Mouse (Mus musculus) midbrain, embryonic 16.5 days (tissue): ENCODE results near the gene G6pc3. TPM values are rescaled to one million over a fixed set of nuclear protein-coding genes. Genes with fewer than 3 reads are reported as not detected.

Experiments used
- ATAC-seq: fragments of 200-750 bp; cut with Nextera tagmentation; 2 replicates; pipeline ENCODE4 v1.8.0; 2017; ENCODE audit warnings: moderate TSS enrichment
- H3K27ac ChIP-seq: fragments of 300-500 bp; sonication (generic); 2 replicates; pipeline ENCODE4 v1.5.1; 2014; ENCODE audit warnings: mild to moderate bottlenecking, low read length, mixed read lengths
- H3K27me3 ChIP-seq: fragments of 300-500 bp; sonication (generic); 2 replicates; pipeline ENCODE4 v1.6.1; 2014; ENCODE audit warnings: low read depth, low read length, mixed read lengths; ENCODE audit not compliant: control insufficient read depth, insufficient read depth
- H3K36me3 ChIP-seq: fragments of 300-500 bp; sonication (generic); 2 replicates; pipeline ENCODE4 v1.6.1; 2014; ENCODE audit warnings: mild to moderate bottlenecking, low read length, moderate library complexity, mixed read lengths; ENCODE audit not compliant: control insufficient read depth, insufficient read depth
- H3K4me1 ChIP-seq: fragments of 300-500 bp; sonication (generic); 2 replicates; pipeline ENCODE4 v1.6.1; 2014; ENCODE audit warnings: mild to moderate bottlenecking, low read length, mixed read lengths; ENCODE audit not compliant: control insufficient read depth, insufficient read depth
- H3K4me2 ChIP-seq: fragments of 300-500 bp; sonication (generic); 2 replicates; pipeline ENCODE4 v1.6.1; 2014; ENCODE audit warnings: mild to moderate bottlenecking, low read length, mixed read lengths
- H3K4me3 ChIP-seq: fragments of 300-500 bp; sonication (generic); 2 replicates; pipeline ENCODE4 v1.5.1; 2014; ENCODE audit warnings: low read depth, mild to moderate bottlenecking, low read length, moderate library complexity, mixed read lengths
- H3K9ac ChIP-seq: fragments of 300-500 bp; sonication (generic); 2 replicates; pipeline ENCODE4 v1.6.1; 2014; ENCODE audit warnings: low read depth, low read length, mixed read lengths
- H3K9me3 ChIP-seq: fragments of 300-500 bp; sonication (generic); replicated peaks from 2 replicates; pipeline ENCODE4 v1.6.1; 2014; ENCODE audit warnings: mild to moderate bottlenecking, low read length, mixed read lengths; ENCODE audit not compliant: control insufficient read depth, poor library complexity, severe bottlenecking
- WGBS: fragments of 180-500 bp; shearing (Covaris S2); extraction: QIAGEN DNeasy Blood & Tissue Kit; methylation state at CpG from one replicate; pipeline ENCODE4 v1.1.7; 2014; 5-methylcytosine and 5-hydroxymethylcytosine counted together
- polyA plus RNA-seq: library from polyadenylated mRNA; unstranded; fragments of >200 nt; fragmentation: Nextera tagmentation; extraction: Ambion mirVana; gene quantifications from 2 replicates; pipeline ENCODE4 v1.2.1, GENCODE M21; 2015

The G6pc3 gene
- polyA plus RNA-seq, 1 experiment from 2014 or later = 42.9 TPM

GRCm38 (mm10) chr11:102227270-102228190 lies 38.1 kb downstream of the G6pc3 start:
- Histone ChIP-seq H3K27me3 (no peaks in the 10 kb centered on the region), H3K4me1 (peaks cover 46% of the 10 kb centered on the region), H3K9me3 (no peaks in the 10 kb centered on the region), H3K9ac (peak overlapping the region; percentile 92), H3K4me3 (peak overlapping the region; percentile 87), H3K36me3 (peaks cover 2% of the 10 kb centered on the region; the same call in 1 of the 2 replicates), H3K27ac (peak overlapping the region; percentile 50), H3K4me2 (peak overlapping the region; percentile 61)
- 0 out of 2 replicates have a peak, but pooled peaks have one; percentile 10 for ATAC-seq
- WGBS = 5% methylated on average over 12 of the region's 12 CpGs

- H3K27ac ChIP-seq = peak overlapping the region; percentile 50
- H3K4me1 ChIP-seq = peaks cover 45% of the 10 kb centered on the region
- H3K27me3 ChIP-seq = no peaks in the 10 kb centered on the region
- H3K36me3 ChIP-seq = peaks cover 2% of the 10 kb centered on the region; the same call in 1 of the 2 replicates
- 4% methylated on average over 9 of the region's 9 CpGs for WGBS
- peak overlapping the region; percentile 61 for H3K4me2 ChIP-seq
- ATAC-seq = no peak
- H3K9me3 ChIP-seq = no peaks in the 10 kb centered on the region
- peak overlapping the region; percentile 92 for H3K9ac ChIP-seq
- peak overlapping the region; percentile 87 for H3K4me3 ChIP-seq
Measured at GRCm38 (mm10) chr11:102228191-102228545, 38.7 kb downstream of the G6pc3 start.

- WGBS = 13% methylated on average over 7 of the region's 7 CpGs
- ATAC-seq = no peak
- Histone ChIP-seq H3K4me3 (peak overlapping the region; percentile 87), H3K9ac (peak overlapping the region; percentile 92), H3K4me1 (peaks cover 43% of the 10 kb centered on the region), H3K27ac (peak overlapping the region; percentile 94; the same call in 1 of the 2 replicates), H3K4me2 (peak overlapping the region; percentile 61), H3K9me3 (no peaks in the 10 kb centered on the region), H3K36me3 (peaks cover 2% of the 10 kb centered on the region; the same call in 1 of the 2 replicates), H3K27me3 (no peaks in the 10 kb centered on the region)
Measured at GRCm38 (mm10) chr11:102228646-102229268, 39.3 kb downstream of the G6pc3 start.

DNA sequence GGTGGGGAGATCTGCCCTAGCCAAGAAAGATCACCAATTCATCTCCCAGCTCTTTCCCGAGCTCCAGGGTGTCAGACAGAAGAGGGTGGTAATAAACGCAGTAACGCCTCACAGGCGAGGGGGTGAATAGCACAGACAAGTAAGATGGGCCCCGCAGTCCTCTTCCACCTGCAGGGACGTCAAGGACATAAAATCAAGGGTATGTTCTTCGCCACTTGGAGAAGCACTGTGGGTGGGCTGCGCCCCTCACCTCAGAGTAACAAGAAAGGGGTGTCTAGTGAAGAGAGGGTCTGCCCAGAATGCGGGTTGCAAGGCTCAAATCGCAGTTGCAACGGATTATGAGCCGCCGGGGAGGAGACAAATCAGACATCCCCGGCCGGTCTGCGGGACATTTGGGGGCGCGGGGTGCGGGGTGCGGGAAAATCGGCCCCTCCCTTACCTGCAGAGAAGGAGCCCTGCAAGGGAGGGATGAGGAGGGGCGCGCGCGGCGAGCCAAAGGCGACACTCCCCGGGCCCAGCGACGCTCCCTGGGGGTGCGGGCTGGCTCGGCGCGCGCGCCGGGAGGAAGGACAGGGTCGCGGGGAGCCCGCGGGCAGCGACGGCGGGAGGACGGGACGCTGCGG lies 40.0 kb downstream of the G6pc3 start:
- peak; percentile 25; the same call in 1 of the 2 replicates for ATAC-seq
- H3K9ac ChIP-seq = peak overlapping the region; percentile 92
- peaks cover 2% of the 10 kb centered on the region; the same call in 1 of the 2 replicates for H3K36me3 ChIP-seq
- H3K4me3 ChIP-seq = peak overlapping the region; percentile 87
- peak overlapping the region; percentile 94 for H3K27ac ChIP-seq
- H3K4me1 ChIP-seq = peaks cover 43% of the 10 kb centered on the region
- H3K4me2 ChIP-seq = peak overlapping the region; percentile 61
- 0% methylated on average over 33 of the region's 47 CpGs for WGBS
- no peaks in the 10 kb centered on the region for H3K9me3 ChIP-seq
- no peaks in the 10 kb centered on the region for H3K27me3 ChIP-seq

DNA sequence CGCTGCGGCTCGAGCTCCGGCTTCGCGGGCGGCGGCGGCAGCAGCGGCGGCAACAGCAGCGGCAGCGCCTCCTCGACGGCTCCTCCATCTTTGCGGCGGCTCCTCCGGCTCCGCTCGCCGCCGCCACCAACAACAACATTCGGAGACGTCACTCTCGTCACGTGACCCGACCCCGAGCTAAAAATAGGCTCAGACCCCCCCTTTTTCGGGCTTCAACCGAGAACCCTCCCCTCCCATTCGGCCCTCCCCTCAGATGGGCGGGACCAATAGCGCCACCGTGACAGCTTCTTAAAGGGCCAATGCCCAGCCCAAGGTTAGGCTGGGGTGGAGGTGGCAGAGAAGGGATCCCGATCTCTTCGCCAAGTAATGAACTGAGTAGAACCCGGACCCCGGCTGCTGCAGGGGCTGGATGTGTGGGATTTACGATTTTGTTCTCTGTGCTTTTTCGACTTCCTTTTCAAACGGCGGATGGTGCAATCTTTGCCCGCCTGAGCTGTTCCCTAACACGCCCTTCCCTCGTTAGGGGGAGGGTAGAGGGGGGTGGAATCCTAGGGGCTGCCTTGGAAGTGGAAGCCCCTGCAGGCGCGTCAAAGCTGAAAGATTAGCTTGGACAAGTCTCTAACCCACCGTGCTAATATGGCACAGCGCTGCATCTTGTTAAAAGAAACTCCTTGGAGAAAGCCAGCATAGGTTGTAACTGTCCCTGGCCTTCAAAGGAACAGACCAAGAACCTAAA lies 40.8 kb downstream of the G6pc3 start, which contains the start of gene Hdac5:
Gene Hdac5 (minus strand): TSS at position 161 of the 736 bp plus-strand sequence.
- H3K9ac ChIP-seq = peak within 1 kb of the TSS; percentile 92
- H3K4me2 ChIP-seq = peak within 1 kb of the TSS; percentile 77
- peaks cover 36% of the 10 kb centered on the region for H3K4me1 ChIP-seq
- H3K27ac ChIP-seq = peak within 1 kb of the TSS; percentile 94
- H3K9me3 ChIP-seq = no peaks in the 10 kb centered on the region
- H3K27me3 ChIP-seq = no peaks in the 10 kb centered on the region
- H3K36me3 ChIP-seq = no peaks in the 10 kb centered on the region
- peak; percentile 91 for ATAC-seq
- under 1% methylated on average over 41 of the region's 49 CpGs for WGBS
- H3K4me3 ChIP-seq = peak within 1 kb of the TSS; percentile 87

GRCm38 (mm10) chr11:102236022-102236421 lies 46.6 kb downstream of the G6pc3 start:
- no peak overlapping the region for H3K27ac ChIP-seq

DNA sequence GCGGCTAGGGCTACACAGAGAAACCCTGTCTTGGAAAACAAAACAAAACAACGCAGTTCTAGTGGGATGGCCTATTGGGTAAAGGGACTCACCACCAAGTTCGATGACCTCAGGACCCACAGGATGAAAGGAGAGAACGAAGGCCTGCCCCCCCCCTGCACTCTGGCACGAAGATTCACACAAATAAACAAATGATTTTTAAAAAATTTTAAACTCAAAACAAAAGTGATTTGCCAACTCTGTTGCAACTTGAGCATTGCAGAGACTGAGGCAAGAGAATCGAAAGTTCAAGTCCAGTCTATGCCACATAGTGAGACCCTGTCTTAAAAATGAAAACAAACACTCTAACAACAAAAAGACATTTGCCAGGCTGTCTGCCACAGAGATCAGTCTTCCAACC lies 51.2 kb downstream of the G6pc3 start:
- Histone ChIP-seq H3K27ac (no peak overlapping the region), H3K4me1 (peaks cover 5% of the 10 kb centered on the region), H3K4me2 (no peak overlapping the region), H3K36me3 (no peaks in the 10 kb centered on the region), H3K4me3 (no peak overlapping the region), H3K27me3 (no peaks in the 10 kb centered on the region), H3K9ac (no peak overlapping the region), H3K9me3 (no peaks in the 10 kb centered on the region)
- WGBS = 86% methylated on average over 6 of the region's 6 CpGs
- no peak for ATAC-seq

More at GRCm38 (mm10) chr11:102236022-102236421, 46.6 kb downstream of the G6pc3 start:
- Histone ChIP-seq H3K4me2 (no peak overlapping the region), H3K4me1 (no peaks in the 10 kb centered on the region), H3K9ac (no peak overlapping the region), H3K9me3 (no peaks in the 10 kb centered on the region), H3K4me3 (no peak overlapping the region), H3K36me3 (no peaks in the 10 kb centered on the region), H3K27me3 (no peaks in the 10 kb centered on the region)
- WGBS = 62% methylated on average over 2 of the region's 2 CpGs
- ATAC-seq = no peak

DNA sequence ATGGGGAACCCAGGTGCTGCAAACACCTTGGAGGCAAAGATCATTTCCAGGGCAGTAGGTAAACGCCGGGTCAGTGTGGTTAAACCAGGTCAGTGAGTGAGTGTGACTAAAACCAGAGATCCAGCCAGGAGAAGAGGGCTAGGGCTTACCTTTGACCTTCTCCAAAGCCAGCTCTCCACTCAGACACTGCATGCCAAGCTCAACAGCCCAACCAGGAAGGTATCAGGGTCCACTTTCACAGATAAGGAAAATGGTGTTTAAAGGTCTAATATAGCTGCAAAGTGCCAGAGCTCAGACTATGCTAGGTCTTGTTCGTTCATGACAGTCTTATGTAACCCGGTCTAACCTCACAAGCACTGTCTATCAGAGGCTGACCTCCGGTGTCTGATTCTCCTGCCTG lies 51.8 kb downstream of the G6pc3 start:
- ATAC-seq = no peak
- no peak overlapping the region for H3K4me3 ChIP-seq
- H3K9ac ChIP-seq = no peak overlapping the region
- WGBS = 87% methylated on average over 5 of the region's 5 CpGs
- no peaks in the 10 kb centered on the region for H3K27me3 ChIP-seq
- no peak overlapping the region for H3K4me2 ChIP-seq
- no peaks in the 10 kb centered on the region for H3K36me3 ChIP-seq
- H3K27ac ChIP-seq = no peak overlapping the region
- H3K9me3 ChIP-seq = no peaks in the 10 kb centered on the region
- peaks cover 9% of the 10 kb centered on the region for H3K4me1 ChIP-seq
